Mouse (Mus musculus) right cerebral cortex, postnatal 25 days (tissue): ENCODE data around the gene Lix1l.
A peak's percentile ranks its signal among the peaks of the same experiment; 100 is the strongest.
"Not testable (repeated sequence)": the region's sequence is repeated elsewhere in the genome, so short reads cannot be mapped to it uniquely, and the experiment has no call there.

ENCODE experiments used
- DNase-seq: peaks from one replicate; pipeline ENCODE4 v3.0.0; 2022

Lix1l gene

GRCm38 (mm10) chr3:96634928-96635879 is 34.3 kb downstream of the Lix1l start, which contains the start of the genes Pex11b and Gm42957:
TSS of gene Pex11b (plus strand) at chr3:96635376.
TSS of gene Gm42957 (plus strand) at chr3:96635474.
- peak; percentile 92 for DNase-seq

GRCm38 (mm10) chr3:96635906-96636305 is 35.0 kb downstream of the Lix1l start:
- DNase-seq, result no peak

- DNase-seq, result no peak
Observed at GRCm38 (mm10) chr3:96636448-96636847, 35.5 kb downstream of the Lix1l start.

- DNase-seq, result no peak
Observed at GRCm38 (mm10) chr3:96639219-96639618, 38.3 kb downstream of the Lix1l start.

GRCm38 (mm10) chr3:96645018-96645649 is 44.2 kb downstream of the Lix1l start, which contains the start of gene Itga10:
TSS of gene Itga10 (plus strand) at chr3:96645584.
- no peak for DNase-seq

- DNase-seq, result no peak
Observed at GRCm38 (mm10) chr3:96647365-96647764, 46.4 kb downstream of the Lix1l start.

- DNase-seq, result no peak
Observed at GRCm38 (mm10) chr3:96660901-96661300, 60.0 kb downstream of the Lix1l start.

GRCm38 (mm10) chr3:96662731-96663316 is 61.9 kb downstream of the Lix1l start:
- no peak for DNase-seq

GRCm38 (mm10) chr3:96663432-96664239 is 62.7 kb downstream of the Lix1l start:
- peak; percentile 88 for DNase-seq

- DNase-seq, result not testable (repeated sequence)
Observed at GRCm38 (mm10) chr3:96665732-96666363, 64.9 kb downstream of the Lix1l start.

- DNase-seq, result no peak
Observed at GRCm38 (mm10) chr3:96666916-96667315, 66.0 kb downstream of the Lix1l start.

GRCm38 (mm10) chr3:96667316-96667715 is 66.4 kb downstream of the Lix1l start:
- DNase-seq, result no peak

- DNase-seq, result no peak
Observed at GRCm38 (mm10) chr3:96668424-96669067, 67.6 kb downstream of the Lix1l start.

GRCm38 (mm10) chr3:96669727-96670468 is 68.9 kb downstream of the Lix1l start, which contains the start of gene Ankrd35:
TSS of gene Ankrd35 (plus strand) at chr3:96670131.
- peak; percentile 70 for DNase-seq

GRCm38 (mm10) chr3:96671519-96671918 is 70.6 kb downstream of the Lix1l start:
- no peak for DNase-seq

- DNase-seq, result no peak
Observed at GRCm38 (mm10) chr3:96673514-96673913, 72.6 kb downstream of the Lix1l start.

- DNase-seq, result no peak
Observed at GRCm38 (mm10) chr3:96674442-96674841, 73.5 kb downstream of the Lix1l start.

GRCm38 (mm10) chr3:96675171-96675570 is 74.2 kb downstream of the Lix1l start:
- no peak for DNase-seq

GRCm38 (mm10) chr3:96675690-96676089 is 74.7 kb downstream of the Lix1l start:
- no peak for DNase-seq
